Mouse (Mus musculus): ENCODE data around the gene Hnf4a.

- TF ChIP-seq POLR2A (IDR thresholded peaks at IDR 0.05; ENCODE audit: low read depth, low read length) = no peak
- no peak for TF ChIP-seq CTCF (IDR thresholded peaks at IDR 0.05; ENCODE audit: extremely low read depth, insufficient read depth, insufficient read length, insufficient replicate concordance)
Observed at GRCm38 (mm10) chr2:163546623-163547318, 40.2 kb downstream of the Hnf4a start.
